Mouse (Mus musculus) embryonic facial prominence, embryonic 13.5 days (tissue): ENCODE results near the gene Colq. TPM values are rescaled to one million over a fixed set of nuclear protein-coding genes. Genes with fewer than 3 reads are reported as not detected.

Experiments used
- ATAC-seq: fragments of 200-750 bp; cut with Nextera tagmentation; 2 replicates; pipeline ENCODE4 v1.8.0; 2017; ENCODE audit warnings: low read depth; ENCODE audit not compliant: insufficient number of reproducible peaks, insufficient read depth, low FRiP score, low TSS enrichment
- H3K27ac ChIP-seq: fragments of 300-500 bp; sonication (generic); 2 replicates; pipeline ENCODE4 v1.5.1; 2015; ENCODE audit warnings: moderate library complexity, mild to moderate bottlenecking, inconsistent platforms
- H3K27me3 ChIP-seq: fragments of 300-500 bp; sonication (generic); 2 replicates; pipeline ENCODE4 v1.6.1; 2015; ENCODE audit warnings: mild to moderate bottlenecking, inconsistent platforms
- H3K36me3 ChIP-seq: fragments of 300-500 bp; sonication (generic); 2 replicates; pipeline ENCODE4 v1.6.1; 2015; ENCODE audit warnings: mild to moderate bottlenecking, inconsistent platforms
- H3K4me1 ChIP-seq: fragments of 300-500 bp; sonication (generic); 2 replicates; pipeline ENCODE4 v1.6.1; 2015; ENCODE audit warnings: inconsistent platforms
- H3K4me2 ChIP-seq: fragments of 300-500 bp; sonication (generic); 2 replicates; pipeline ENCODE4 v1.6.1; 2015; ENCODE audit warnings: moderate library complexity, mild to moderate bottlenecking, inconsistent platforms
- H3K4me3 ChIP-seq: fragments of 300-500 bp; sonication (generic); 2 replicates; pipeline ENCODE4 v1.5.1; 2015; ENCODE audit warnings: mild to moderate bottlenecking, inconsistent platforms
- H3K9ac ChIP-seq: fragments of 300-500 bp; sonication (generic); 2 replicates; pipeline ENCODE4 v1.6.1; 2015; ENCODE audit warnings: mild to moderate bottlenecking, inconsistent platforms
- H3K9me3 ChIP-seq: fragments of 300-500 bp; sonication (generic); 2 replicates; pipeline ENCODE4 v1.6.1; 2016; ENCODE audit warnings: inconsistent platforms
- WGBS: fragments of 180-500 bp; shearing (Covaris S2); methylation state at CpG from one replicate; pipeline ENCODE4 v1.1.7; 2015; ENCODE audit warnings: mixed read lengths; 5-methylcytosine and 5-hydroxymethylcytosine counted together
- polyA plus RNA-seq: library from polyadenylated mRNA; unstranded; fragments of >200 nt; fragmentation: Nextera tagmentation; extraction: Ambion mirVana; gene quantifications from 2 replicates; pipeline ENCODE4 v1.2.1, GENCODE M21; 2015

Gene Colq
- polyA plus RNA-seq, 1 experiment from 2014 or later, result 0.39 TPM

- no peak overlapping the region for H3K27ac ChIP-seq
- ATAC-seq, result no peak
- WGBS, result 80% methylated on average over 9 of the region's 9 CpGs
Observed at GRCm38 (mm10) chr14:31556526-31557260, 34.5 kb downstream of the Colq start.

GRCm38 (mm10) chr14:31555963-31556434 is 35.1 kb downstream of the Colq start:
- H3K36me3 ChIP-seq, result no peaks in the 10 kb centered on the region
- ATAC-seq, result no peak
- no peak overlapping the region for H3K4me2 ChIP-seq
- H3K4me1 ChIP-seq, result peaks cover 7% of the 10 kb centered on the region; the same call in 1 of the 2 replicates
- H3K4me3 ChIP-seq, result no peak overlapping the region
- H3K27me3 ChIP-seq, result no peaks in the 10 kb centered on the region
- no peaks in the 10 kb centered on the region for H3K9me3 ChIP-seq
- no peak overlapping the region for H3K27ac ChIP-seq
- WGBS, result 66% methylated on average over 14 of the region's 14 CpGs
- H3K9ac ChIP-seq, result no peak overlapping the region

More at GRCm38 (mm10) chr14:31556526-31557260, 34.5 kb downstream of the Colq start:
- peaks cover 7% of the 10 kb centered on the region; the same call in 1 of the 2 replicates for H3K4me1 ChIP-seq
- no peak overlapping the region for H3K9ac ChIP-seq
- H3K9me3 ChIP-seq, result no peaks in the 10 kb centered on the region
- no peaks in the 10 kb centered on the region for H3K27me3 ChIP-seq
- no peak overlapping the region for H3K4me3 ChIP-seq
- no peak overlapping the region for H3K4me2 ChIP-seq
- no peaks in the 10 kb centered on the region for H3K36me3 ChIP-seq

GRCm38 (mm10) chr14:31555021-31555420 is 36.1 kb downstream of the Colq start:
- ATAC-seq, result no peak
- no peaks in the 10 kb centered on the region for H3K36me3 ChIP-seq
- WGBS, result 83% methylated on average over 7 of the region's 7 CpGs

GRCm38 (mm10) chr14:31543885-31544442 is 47.2 kb downstream of the Colq start:
- Histone ChIP-seq H3K9me3 (no peaks in the 10 kb centered on the region), H3K4me3 (no peak overlapping the region), H3K9ac (no peak overlapping the region), H3K4me2 (no peak overlapping the region), H3K4me1 (no peaks in the 10 kb centered on the region), H3K27ac (no peak overlapping the region), H3K36me3 (no peaks in the 10 kb centered on the region), H3K27me3 (no peaks in the 10 kb centered on the region)
- ATAC-seq, result no peak
- 78% methylated on average over 11 of the region's 11 CpGs for WGBS

More at GRCm38 (mm10) chr14:31555021-31555420, 36.1 kb downstream of the Colq start:
- Histone ChIP-seq H3K9me3 (no peaks in the 10 kb centered on the region), H3K27ac (no peak overlapping the region), H3K4me3 (no peak overlapping the region), H3K27me3 (no peaks in the 10 kb centered on the region), H3K9ac (no peak overlapping the region), H3K4me2 (no peak overlapping the region), H3K4me1 (peaks cover 7% of the 10 kb centered on the region; the same call in 1 of the 2 replicates)

- Histone ChIP-seq H3K27me3 (no peaks in the 10 kb centered on the region), H3K9me3 (no peaks in the 10 kb centered on the region), H3K4me2 (no peak overlapping the region), H3K4me3 (no peak overlapping the region), H3K36me3 (no peaks in the 10 kb centered on the region), H3K27ac (no peak overlapping the region), H3K9ac (no peak overlapping the region), H3K4me1 (peaks cover 8% of the 10 kb centered on the region)
- 75% methylated on average over 6 of the region's 6 CpGs for WGBS
- no peak for ATAC-seq
Observed at GRCm38 (mm10) chr14:31537298-31537697, 53.8 kb downstream of the Colq start.

GRCm38 (mm10) chr14:31532656-31533055 is 58.5 kb downstream of the Colq start:
- Histone ChIP-seq H3K9me3 (no peaks in the 10 kb centered on the region), H3K36me3 (no peaks in the 10 kb centered on the region), H3K9ac (no peak overlapping the region), H3K27me3 (no peaks in the 10 kb centered on the region), H3K4me2 (no peak overlapping the region), H3K4me1 (peaks cover 18% of the 10 kb centered on the region), H3K4me3 (no peak overlapping the region), H3K27ac (peak overlapping the region; percentile 49)
- 45% methylated on average over 3 of the region's 3 CpGs for WGBS
- no peak for ATAC-seq

GRCm38 (mm10) chr14:31531506-31532148 is 59.5 kb downstream of the Colq start:
- no peak for ATAC-seq
- peak overlapping the region; percentile 39 for H3K4me2 ChIP-seq

GRCm38 (mm10) chr14:31530847-31531246 is 60.3 kb downstream of the Colq start:
- Histone ChIP-seq H3K4me3 (no peak overlapping the region), H3K4me1 (peaks cover 18% of the 10 kb centered on the region), H3K36me3 (no peaks in the 10 kb centered on the region), H3K4me2 (no peak overlapping the region), H3K27me3 (no peaks in the 10 kb centered on the region), H3K9ac (no peak overlapping the region), H3K9me3 (no peaks in the 10 kb centered on the region), H3K27ac (no peak overlapping the region; the same call in 1 of the 2 replicates)
- ATAC-seq, result no peak
- WGBS, result 88% methylated on average over 4 of the region's 4 CpGs

More at GRCm38 (mm10) chr14:31531506-31532148, 59.5 kb downstream of the Colq start:
- H3K9me3 ChIP-seq, result no peaks in the 10 kb centered on the region
- no peak overlapping the region for H3K4me3 ChIP-seq
- H3K36me3 ChIP-seq, result no peaks in the 10 kb centered on the region
- H3K27me3 ChIP-seq, result no peaks in the 10 kb centered on the region
- H3K4me1 ChIP-seq, result peaks cover 18% of the 10 kb centered on the region
- 34% methylated on average over 12 of the region's 12 CpGs for WGBS
- H3K9ac ChIP-seq, result no peak overlapping the region
- H3K27ac ChIP-seq, result peak overlapping the region; percentile 49

- H3K9ac ChIP-seq, result no peak overlapping the region
- H3K36me3 ChIP-seq, result no peaks in the 10 kb centered on the region
- no peaks in the 10 kb centered on the region for H3K4me1 ChIP-seq
- no peaks in the 10 kb centered on the region for H3K9me3 ChIP-seq
- no peak overlapping the region for H3K4me2 ChIP-seq
- no peak overlapping the region for H3K4me3 ChIP-seq
- ATAC-seq, result no peak
- H3K27ac ChIP-seq, result no peak overlapping the region
- WGBS, result 69% methylated on average over 7 of the region's 7 CpGs
- H3K27me3 ChIP-seq, result no peaks in the 10 kb centered on the region
Observed at GRCm38 (mm10) chr14:31525040-31525810, 65.9 kb downstream of the Colq start.

GRCm38 (mm10) chr14:31521318-31521717 is 69.8 kb downstream of the Colq start:
- Histone ChIP-seq H3K4me2 (no peak overlapping the region), H3K9me3 (no peaks in the 10 kb centered on the region), H3K4me1 (no peaks in the 10 kb centered on the region), H3K36me3 (no peaks in the 10 kb centered on the region), H3K4me3 (no peak overlapping the region), H3K27me3 (no peaks in the 10 kb centered on the region), H3K27ac (no peak overlapping the region), H3K9ac (no peak overlapping the region)
- 78% methylated on average over 2 of the region's 2 CpGs for WGBS
- ATAC-seq, result no peak

GRCm38 (mm10) chr14:31519165-31519564 is 72.0 kb downstream of the Colq start:
- ATAC-seq, result no peak
- Histone ChIP-seq H3K4me3 (no peak overlapping the region), H3K9ac (no peak overlapping the region), H3K27ac (no peak overlapping the region), H3K4me1 (no peaks in the 10 kb centered on the region), H3K4me2 (no peak overlapping the region), H3K27me3 (no peaks in the 10 kb centered on the region), H3K36me3 (no peaks in the 10 kb centered on the region), H3K9me3 (peaks cover 6% of the 10 kb centered on the region)
- 33% methylated on average over 3 of the region's 3 CpGs for WGBS
